Mouse (Mus musculus): ENCODE results near the gene Fkbp8. TPM values are rescaled to one million over a fixed set of nuclear protein-coding genes. Genes with fewer than 3 reads are reported as not detected.
A peak's percentile ranks its signal among the peaks of the same experiment; 100 is the strongest.

Fkbp8 gene
- polyA plus RNA-seq (2015; fragmentation: Nextera tagmentation; extraction: Ambion mirVana): 381 and 389 TPM in 2 replicates

DNA sequence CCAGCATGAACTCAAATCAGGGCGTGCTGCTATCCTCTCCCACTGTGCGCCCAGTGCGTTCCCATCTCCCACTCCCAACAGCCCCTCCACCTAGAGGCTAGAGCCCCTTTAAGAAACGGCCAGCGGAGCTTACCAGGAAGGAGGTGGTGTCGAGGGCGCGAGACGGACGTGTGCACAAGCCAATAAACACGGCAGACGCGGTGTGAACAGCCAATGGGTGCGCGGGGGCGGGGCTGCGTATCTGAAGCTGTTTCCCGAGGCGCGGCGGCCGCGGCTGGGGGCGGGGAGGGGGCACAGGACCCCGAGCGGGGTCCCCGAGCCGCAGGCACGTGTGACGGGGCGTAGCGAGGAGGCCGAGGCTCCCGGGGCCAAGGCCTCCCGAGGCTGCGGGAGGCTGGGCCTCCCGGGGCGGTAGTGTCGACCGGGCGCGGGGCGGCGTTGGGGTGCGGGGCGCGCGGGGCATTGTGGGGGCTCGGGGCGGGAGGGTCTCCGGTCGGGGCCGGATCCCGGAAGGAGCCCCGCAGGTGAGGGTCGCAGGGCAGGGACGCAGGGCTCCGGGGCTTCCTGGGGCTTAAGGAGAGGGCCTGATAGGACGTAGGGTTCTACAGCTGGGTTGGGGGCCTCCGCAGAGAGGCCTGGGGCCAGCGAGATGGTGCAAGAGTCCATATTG, at the start of gene Fkbp8, which contains the start of gene Kxd1:
TSS of gene Fkbp8 (plus strand) at position 213 of the 670 bp plus-strand sequence.
TSS of gene Kxd1 (minus strand) at position 445 of the 670 bp plus-strand sequence.
- no peaks in the 10 kb centered on the region for H3K27me3 ChIP-seq (replicated peaks)
- 1% methylated on average over 61 of the region's 61 CpGs for WGBS
- H3K9ac ChIP-seq (replicated peaks): peak within 1 kb of the TSS; percentile 93
- peak within 1 kb of the TSS; percentile 80 for H3K4me2 ChIP-seq
- peaks cover 27% of the 10 kb centered on the region for H3K36me3 ChIP-seq
- ATAC-seq (ENCODE audit: low FRiP score): peak; percentile 94
- H3K4me3 ChIP-seq (replicated peaks): peak within 1 kb of the TSS; percentile 80
- peak within 1 kb of the TSS; percentile 92 for H3K27ac ChIP-seq (replicated peaks)
- no peaks in the 10 kb centered on the region for H3K9me3 ChIP-seq (replicated peaks)
- peaks cover 41% of the 10 kb centered on the region for H3K4me1 ChIP-seq

DNA sequence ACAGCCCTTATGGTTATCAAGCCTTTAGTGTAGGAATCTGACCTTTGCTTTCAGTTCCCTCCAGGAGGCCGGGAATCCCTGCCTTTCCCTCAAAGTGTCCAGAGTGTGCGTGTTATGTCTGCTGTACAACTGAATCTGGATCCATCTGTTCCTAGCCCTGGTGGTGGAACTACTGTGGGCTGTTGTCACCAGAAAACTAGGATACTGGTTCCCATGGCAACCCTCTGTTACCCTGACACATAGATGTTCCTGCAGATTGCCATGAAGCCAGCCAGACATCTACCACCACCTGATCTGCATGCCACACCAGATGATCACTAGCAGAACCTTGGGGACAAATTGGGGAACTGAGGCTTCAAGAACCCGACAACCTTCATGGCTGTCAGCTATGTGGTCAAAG, 45.6 kb upstream of the Fkbp8 start:
- Histone ChIP-seq H3K4me2 (no peak overlapping the region), H3K4me3 (replicated peaks) (no peak overlapping the region), H3K4me1 (peaks cover 23% of the 10 kb centered on the region), H3K36me3 (peaks cover 8% of the 10 kb centered on the region; the same call in 1 of the 2 replicates), H3K9me3 (replicated peaks) (no peaks in the 10 kb centered on the region), H3K27ac (replicated peaks) (no peak overlapping the region), H3K27me3 (replicated peaks) (peaks cover 43% of the 10 kb centered on the region), H3K9ac (replicated peaks) (no peak overlapping the region)
- WGBS: 77% methylated on average over 3 of the region's 3 CpGs
- no peak for ATAC-seq (ENCODE audit: low FRiP score)

DNA sequence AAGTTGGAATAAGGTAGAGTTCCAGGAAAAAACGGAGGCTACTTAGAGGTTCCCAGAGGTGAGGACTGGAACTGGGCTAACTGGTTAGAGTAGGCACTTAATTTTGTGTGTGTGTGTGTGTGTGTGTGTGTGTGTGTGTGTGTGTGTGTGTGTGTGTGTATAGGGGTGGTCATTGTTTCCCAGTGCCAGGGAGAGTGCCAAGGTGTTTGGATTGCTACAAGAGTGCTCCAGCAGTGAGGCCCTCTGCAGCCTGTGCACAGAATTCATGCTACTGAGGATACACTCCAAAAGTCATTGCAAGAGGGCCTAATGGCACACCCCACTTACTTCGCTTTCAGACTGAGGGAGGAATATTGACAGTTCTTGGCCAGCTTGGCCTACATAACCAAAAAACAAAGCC, 44.6 kb upstream of the Fkbp8 start:
- H3K4me2 ChIP-seq: no peak overlapping the region
- no peaks in the 10 kb centered on the region for H3K9me3 ChIP-seq (replicated peaks)
- H3K4me1 ChIP-seq: peaks cover 19% of the 10 kb centered on the region
- no peak overlapping the region for H3K9ac ChIP-seq (replicated peaks)
- 71% methylated on average over 2 of the region's 2 CpGs for WGBS
- H3K27ac ChIP-seq (replicated peaks): no peak overlapping the region
- no peak overlapping the region for H3K4me3 ChIP-seq (replicated peaks)
- H3K27me3 ChIP-seq (replicated peaks): peaks cover 47% of the 10 kb centered on the region
- peaks cover 8% of the 10 kb centered on the region; the same call in 1 of the 2 replicates for H3K36me3 ChIP-seq
- no peak for ATAC-seq (ENCODE audit: low FRiP score)

DNA sequence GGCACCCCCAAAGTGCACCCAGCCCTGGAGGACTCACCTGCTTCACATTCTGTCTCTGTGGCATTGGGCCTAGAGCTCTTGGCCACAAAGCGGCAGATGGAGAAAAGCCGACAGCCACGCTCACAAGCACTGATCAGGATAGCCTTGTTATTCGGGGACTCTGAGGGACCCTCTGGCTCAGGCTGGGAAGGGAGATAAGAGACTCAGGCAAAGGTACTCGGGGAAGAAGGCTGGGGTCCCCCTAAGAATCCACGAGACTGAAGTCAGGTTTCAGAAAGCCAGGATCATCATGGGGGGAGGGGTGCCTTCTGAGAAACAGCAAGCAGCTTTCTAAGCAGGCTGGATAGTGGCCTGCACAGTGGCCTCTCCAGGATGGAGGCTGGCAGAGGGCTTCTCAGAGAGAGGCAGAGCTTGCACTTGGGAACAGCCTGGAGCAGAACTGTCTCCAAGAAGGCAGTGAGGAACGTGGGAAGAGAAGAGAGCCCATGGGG, 41.3 kb upstream of the Fkbp8 start:
- ATAC-seq (ENCODE audit: low FRiP score): no peak; the same call in 1 of the 2 replicates
- WGBS: 58% methylated on average over 7 of the region's 7 CpGs
- H3K4me1 ChIP-seq: peaks cover 37% of the 10 kb centered on the region
- peak overlapping the region; percentile 71 for H3K4me2 ChIP-seq
- H3K27ac ChIP-seq (replicated peaks): no peak overlapping the region
- H3K9me3 ChIP-seq (replicated peaks): no peaks in the 10 kb centered on the region
- H3K4me3 ChIP-seq (replicated peaks): peak overlapping the region; percentile 66
- H3K9ac ChIP-seq (replicated peaks): peak overlapping the region; percentile 77
- peaks cover 8% of the 10 kb centered on the region; the same call in 1 of the 2 replicates for H3K36me3 ChIP-seq
- peaks cover 73% of the 10 kb centered on the region for H3K27me3 ChIP-seq (replicated peaks)

DNA sequence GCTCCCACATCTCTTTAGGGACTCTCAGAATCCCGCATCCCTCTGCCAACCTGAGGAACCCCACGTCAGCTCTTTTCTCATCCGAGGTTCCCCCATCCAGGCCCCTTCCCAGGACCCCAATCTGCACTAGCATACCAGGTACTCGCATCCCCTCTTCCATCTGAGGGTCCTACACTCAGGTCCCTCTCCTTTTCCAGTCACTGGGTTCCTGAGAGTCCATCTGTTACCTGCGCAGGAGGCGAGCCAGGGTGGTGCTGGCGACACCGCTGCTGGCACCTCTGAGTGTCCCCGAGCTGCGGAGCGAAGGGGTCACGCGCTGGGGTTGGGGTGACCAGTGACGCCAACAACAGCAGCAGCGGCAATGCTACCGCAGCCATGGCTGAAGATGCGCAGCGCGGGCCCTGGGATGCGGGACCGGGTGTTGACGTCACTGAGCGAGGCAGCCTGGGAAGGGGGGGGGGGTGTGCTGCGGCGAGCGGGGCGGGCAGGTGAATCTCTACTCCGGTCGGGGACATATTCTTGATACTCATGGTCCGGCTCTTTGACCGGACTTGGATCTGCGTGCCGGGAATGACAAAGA, 40.5 kb upstream of the Fkbp8 start, which contains the start of gene Tmem59l:
TSS of gene Tmem59l (minus strand) at position 418 of the 580 bp plus-strand sequence.
- peak within 1 kb of the TSS; percentile 66 for H3K4me3 ChIP-seq (replicated peaks)
- H3K4me2 ChIP-seq: peak within 1 kb of the TSS; percentile 71
- H3K36me3 ChIP-seq: peaks cover 8% of the 10 kb centered on the region; the same call in 1 of the 2 replicates
- peak within 1 kb of the TSS; percentile 70 for H3K27ac ChIP-seq (replicated peaks)
- peak; percentile 81 for ATAC-seq (ENCODE audit: low FRiP score)
- 3% methylated on average over 33 of the region's 33 CpGs for WGBS
- H3K9ac ChIP-seq (replicated peaks): peak within 1 kb of the TSS; percentile 77
- peaks cover 41% of the 10 kb centered on the region for H3K4me1 ChIP-seq
- H3K27me3 ChIP-seq (replicated peaks): peaks cover 81% of the 10 kb centered on the region
- no peaks in the 10 kb centered on the region for H3K9me3 ChIP-seq (replicated peaks)

DNA sequence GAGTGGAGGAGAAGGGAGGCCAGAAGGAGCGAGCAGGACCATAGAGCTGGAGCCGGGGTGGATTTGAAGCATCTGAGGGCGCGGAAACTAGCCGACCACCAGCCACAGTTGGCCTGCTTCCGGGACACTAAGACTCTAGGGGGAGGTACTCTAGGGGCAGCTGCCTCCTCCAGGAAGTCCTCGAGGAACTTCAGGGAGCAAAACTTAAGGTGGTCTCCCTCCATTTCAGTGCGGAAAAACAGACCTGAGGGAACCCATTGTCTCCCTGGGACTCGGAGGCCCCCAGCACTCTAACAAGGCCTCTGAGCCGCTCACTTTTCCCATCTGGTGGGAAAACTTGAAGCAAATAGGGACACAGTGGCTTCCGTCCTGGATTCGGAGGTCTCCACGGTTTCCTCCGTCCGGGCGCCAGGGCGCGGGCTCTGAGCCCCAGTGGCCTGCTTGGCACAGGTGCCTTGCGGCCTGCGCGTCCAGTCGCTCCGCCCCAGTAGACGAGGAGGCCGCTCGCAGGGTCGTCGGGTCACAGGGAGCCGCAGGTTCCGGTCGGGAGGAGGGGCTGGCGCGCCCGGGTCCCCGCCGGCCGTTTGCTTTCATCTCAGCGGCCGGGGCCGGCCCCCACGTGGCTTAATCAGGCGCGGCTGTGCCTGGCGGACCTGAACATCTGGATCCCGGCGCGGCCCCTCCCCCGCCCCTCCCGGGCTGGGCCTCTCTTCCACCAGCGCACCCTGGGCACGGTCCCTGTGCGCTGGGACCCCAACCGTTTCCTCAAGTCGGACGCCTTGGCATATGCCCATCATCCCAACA, 39.3 kb upstream of the Fkbp8 start:
- Histone ChIP-seq H3K36me3 (peaks cover 8% of the 10 kb centered on the region; the same call in 1 of the 2 replicates), H3K4me2 (peak overlapping the region; percentile 71), H3K27ac (replicated peaks) (no peak overlapping the region), H3K27me3 (replicated peaks) (peaks cover 90% of the 10 kb centered on the region), H3K9ac (replicated peaks) (peak overlapping the region; percentile 23; the same call in 1 of the 2 replicates), H3K9me3 (replicated peaks) (no peaks in the 10 kb centered on the region), H3K4me1 (peaks cover 53% of the 10 kb centered on the region), H3K4me3 (replicated peaks) (peak overlapping the region; percentile 27)
- no peak for ATAC-seq (ENCODE audit: low FRiP score)
- 4% methylated on average over 55 of the region's 55 CpGs for WGBS

DNA sequence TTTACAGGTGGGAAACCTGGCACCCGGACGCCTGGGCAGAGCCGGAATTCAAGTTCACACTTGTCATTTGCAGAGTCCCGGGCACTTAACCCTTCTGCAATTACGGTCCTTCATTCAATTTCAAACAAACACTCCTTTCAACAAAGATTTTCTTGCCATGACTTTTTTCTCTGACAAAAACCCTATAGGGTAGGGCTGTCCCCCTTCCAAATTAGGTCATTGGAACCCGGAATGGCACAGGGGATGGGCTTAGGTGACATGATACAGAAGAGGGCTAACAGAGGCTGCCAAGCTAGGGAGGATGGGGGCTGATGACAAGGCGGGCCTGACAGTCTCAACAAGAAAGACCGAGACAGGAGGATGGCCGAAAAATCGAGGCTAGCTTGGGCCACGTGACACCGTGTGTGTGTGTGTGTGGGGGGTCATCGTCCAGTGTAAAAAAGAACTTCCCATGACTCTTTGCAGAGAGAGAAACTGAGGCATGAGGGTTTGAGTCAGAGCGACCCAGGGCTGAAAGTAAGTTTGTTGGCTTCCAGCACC, 38.5 kb upstream of the Fkbp8 start:
- peaks cover 5% of the 10 kb centered on the region; the same call in 1 of the 2 replicates for H3K36me3 ChIP-seq
- WGBS: 1% methylated on average over 14 of the region's 14 CpGs
- H3K4me2 ChIP-seq: peak overlapping the region; percentile 71
- peaks cover 61% of the 10 kb centered on the region for H3K4me1 ChIP-seq
- no peak overlapping the region for H3K9ac ChIP-seq (replicated peaks)
- ATAC-seq (ENCODE audit: low FRiP score): no peak
- no peaks in the 10 kb centered on the region for H3K9me3 ChIP-seq (replicated peaks)
- no peak overlapping the region for H3K27ac ChIP-seq (replicated peaks)
- H3K4me3 ChIP-seq (replicated peaks): peak overlapping the region; percentile 27; the same call in 1 of the 2 replicates
- H3K27me3 ChIP-seq (replicated peaks): peaks cover 93% of the 10 kb centered on the region

DNA sequence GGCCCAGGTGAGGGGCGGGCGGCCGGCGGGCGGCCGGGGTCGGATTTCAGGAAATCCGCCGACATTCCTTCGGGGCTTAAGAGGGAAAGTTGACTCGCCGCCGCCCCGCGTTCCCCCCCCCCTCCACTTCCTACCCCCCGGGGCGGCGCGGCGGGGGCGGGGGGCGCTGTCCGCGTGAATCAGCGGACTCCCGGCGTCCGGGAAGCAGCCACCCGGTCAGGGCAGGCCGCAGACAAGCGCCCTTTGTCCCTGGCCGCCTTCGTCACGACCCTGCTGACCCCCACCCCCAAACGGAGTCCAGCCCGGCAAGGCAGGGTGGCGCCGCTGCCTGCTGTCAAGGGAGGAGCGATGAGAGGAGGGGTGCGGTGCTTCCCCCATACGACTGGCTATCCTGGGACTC, 37.9 kb upstream of the Fkbp8 start:
- H3K4me2 ChIP-seq: peak overlapping the region; percentile 45
- peaks cover 93% of the 10 kb centered on the region for H3K27me3 ChIP-seq (replicated peaks)
- H3K9me3 ChIP-seq (replicated peaks): no peaks in the 10 kb centered on the region
- peak overlapping the region; percentile 17; the same call in 1 of the 2 replicates for H3K4me3 ChIP-seq (replicated peaks)
- WGBS: under 1% methylated on average over 24 of the region's 41 CpGs
- peaks cover 67% of the 10 kb centered on the region for H3K4me1 ChIP-seq
- no peak for ATAC-seq (ENCODE audit: low FRiP score)
- H3K27ac ChIP-seq (replicated peaks): no peak overlapping the region
- H3K9ac ChIP-seq (replicated peaks): no peak overlapping the region
- H3K36me3 ChIP-seq: no peaks in the 10 kb centered on the region; the same call in 1 of the 2 replicates

DNA sequence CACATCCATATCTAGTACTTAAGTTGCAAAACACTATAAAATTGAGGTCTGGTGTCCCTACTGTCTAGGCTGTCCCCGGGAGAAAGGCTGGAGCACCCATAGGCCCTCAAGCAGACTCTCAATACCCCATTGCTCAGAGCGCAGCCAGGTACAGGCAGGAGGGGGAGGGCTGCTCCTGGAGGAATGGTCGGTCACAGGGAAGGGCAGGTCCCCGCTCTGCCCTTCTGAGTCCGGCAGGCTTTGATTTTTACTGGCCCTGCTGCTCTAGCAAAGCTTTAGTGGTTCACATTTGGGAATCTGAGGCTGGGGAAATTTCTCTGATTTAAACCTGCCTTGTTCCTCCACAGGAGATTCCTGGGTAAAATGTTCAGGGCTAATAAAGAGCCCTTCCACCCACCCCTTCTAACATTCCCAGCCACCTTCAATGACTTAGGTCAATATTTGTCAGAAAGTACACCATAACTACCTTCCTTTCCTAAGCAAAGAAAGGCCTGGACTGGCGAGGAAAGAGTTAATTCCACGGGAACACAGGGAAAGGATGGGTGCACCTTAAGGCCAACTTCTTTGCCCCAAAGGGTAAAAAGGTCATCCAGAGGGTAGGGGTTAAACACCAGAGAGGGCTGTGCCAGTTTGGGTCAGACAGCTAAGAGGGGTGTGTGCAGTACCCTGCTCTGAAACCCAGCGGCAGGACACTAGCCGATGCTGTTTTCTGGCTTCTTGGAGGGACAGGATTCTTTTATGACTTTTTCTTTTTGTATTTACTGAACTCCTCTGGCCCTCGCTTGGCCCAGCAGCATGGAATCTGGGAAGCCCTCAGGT, 37.3 kb upstream of the Fkbp8 start:
- H3K9ac ChIP-seq (replicated peaks): no peak overlapping the region
- no peaks in the 10 kb centered on the region; the same call in 1 of the 2 replicates for H3K36me3 ChIP-seq
- 11% methylated on average over 10 of the region's 10 CpGs for WGBS
- no peak overlapping the region for H3K27ac ChIP-seq (replicated peaks)
- no peaks in the 10 kb centered on the region for H3K9me3 ChIP-seq (replicated peaks)
- peaks cover 93% of the 10 kb centered on the region for H3K27me3 ChIP-seq (replicated peaks)
- no peak overlapping the region for H3K4me3 ChIP-seq (replicated peaks)
- no peak for ATAC-seq (ENCODE audit: low FRiP score)
- no peak overlapping the region for H3K4me2 ChIP-seq
- peaks cover 73% of the 10 kb centered on the region for H3K4me1 ChIP-seq

DNA sequence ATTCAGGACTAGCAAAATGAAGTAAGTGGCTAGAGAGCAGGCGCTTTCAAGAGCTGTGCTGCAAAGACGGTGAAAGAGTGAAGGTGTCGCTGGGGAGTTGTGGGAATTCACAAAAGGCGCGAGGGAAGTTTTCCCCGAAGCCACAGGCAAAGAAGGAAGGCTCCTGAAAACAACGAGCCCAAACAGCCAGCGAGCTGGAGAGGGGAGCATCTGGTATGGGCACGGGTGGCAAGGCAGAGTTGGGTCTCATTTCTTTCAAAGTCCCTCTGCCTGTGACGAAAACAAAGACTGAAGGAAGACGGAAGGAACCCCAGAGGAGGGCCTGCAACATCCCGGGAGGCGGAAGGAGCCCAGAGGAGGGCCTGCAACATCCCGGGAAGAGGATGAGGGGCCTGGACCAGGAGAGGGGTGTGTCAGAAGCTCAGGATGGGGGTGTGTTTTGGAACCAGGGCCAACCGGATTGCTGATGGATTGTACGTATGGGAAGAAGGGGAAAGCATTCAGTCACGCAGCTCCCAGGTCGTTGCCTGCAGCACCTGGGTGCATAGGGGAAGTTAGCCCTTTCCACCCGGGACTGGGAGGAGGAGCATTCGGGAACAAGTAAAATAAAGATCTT, 36.5 kb upstream of the Fkbp8 start:
- 1% methylated on average over 20 of the region's 20 CpGs for WGBS
- ATAC-seq (ENCODE audit: low FRiP score): no peak
- H3K4me3 ChIP-seq (replicated peaks): no peak overlapping the region

More for the DNA sequence above, 36.5 kb upstream of the Fkbp8 start:
- no peaks in the 10 kb centered on the region for H3K9me3 ChIP-seq (replicated peaks)
- no peak overlapping the region for H3K27ac ChIP-seq (replicated peaks)
- peaks cover 76% of the 10 kb centered on the region for H3K4me1 ChIP-seq
- no peak overlapping the region for H3K4me2 ChIP-seq
- peaks cover 93% of the 10 kb centered on the region for H3K27me3 ChIP-seq (replicated peaks)
- no peaks in the 10 kb centered on the region for H3K36me3 ChIP-seq
- no peak overlapping the region for H3K9ac ChIP-seq (replicated peaks)
